Mouse (Mus musculus): ENCODE results near the gene Tbx10.

Gene Tbx10

GRCm38 (mm10) chr19:3980309-3980708 lies 12.2 kb upstream of the Tbx10 start:
- DNase-seq: peak in 1 of 2 experiments; percentile 52

- no peak for DNase-seq
These were observed 11.6 kb upstream of the Tbx10 start for GRCm38 (mm10) chr19:3980917-3981316.

GRCm38 (mm10) chr19:3983527-3984200 lies 8.9 kb upstream of the Tbx10 start:
- DNase-seq: no peak

- no peak for DNase-seq
These were observed 7.3 kb upstream of the Tbx10 start for GRCm38 (mm10) chr19:3985261-3985681.

- DNase-seq: no peak
These were observed 6.2 kb upstream of the Tbx10 start, which contains the start of gene Acy3 for GRCm38 (mm10) chr19:3986334-3986733. TSS of gene Acy3 (plus strand) at chr19:3986570.

GRCm38 (mm10) chr19:3988066-3988465 lies 4.5 kb upstream of the Tbx10 start:
- no peak for DNase-seq

- DNase-seq: no peak
These were observed 3.8 kb upstream of the Tbx10 start for GRCm38 (mm10) chr19:3988750-3989149.

GRCm38 (mm10) chr19:3990804-3991203 lies 1.7 kb upstream of the Tbx10 start:
- no peak for DNase-seq

- DNase-seq: no peak
These were observed 990 bp upstream of the Tbx10 start for GRCm38 (mm10) chr19:3991562-3991961.

- no peak for DNase-seq
These were observed 586 bp upstream of the Tbx10 start for GRCm38 (mm10) chr19:3991966-3992365.

GRCm38 (mm10) chr19:3994932-3995331 lies 2.4 kb downstream of the Tbx10 start:
- DNase-seq: no peak

GRCm38 (mm10) chr19:3995505-3995904 lies 3.0 kb downstream of the Tbx10 start:
- DNase-seq: no peak

GRCm38 (mm10) chr19:3996106-3996505 lies 3.6 kb downstream of the Tbx10 start:
- no peak for DNase-seq

GRCm38 (mm10) chr19:3996747-3997146 lies 4.2 kb downstream of the Tbx10 start:
- DNase-seq: no peak

GRCm38 (mm10) chr19:3997231-3997630 lies 4.7 kb downstream of the Tbx10 start:
- DNase-seq: no peak

- DNase-seq: no peak
These were observed 5.8 kb downstream of the Tbx10 start for GRCm38 (mm10) chr19:3998335-3998734.

- no peak for DNase-seq
These were observed 6.7 kb downstream of the Tbx10 start for GRCm38 (mm10) chr19:3999121-3999730.

GRCm38 (mm10) chr19:4000119-4000900 lies 7.8 kb downstream of the Tbx10 start, which contains the start of the genes Nudt8 and Gm49405:
TSS of gene Nudt8 (plus strand) at chr19:4000580.
TSS of gene Gm49405 (plus strand) at chr19:4000626.
- DNase-seq: peak; percentile 90 to 95

- DNase-seq: no peak
These were observed 8.5 kb downstream of the Tbx10 start for GRCm38 (mm10) chr19:4000949-4001525.

GRCm38 (mm10) chr19:4001752-4002151 lies 9.2 kb downstream of the Tbx10 start:
- no peak for DNase-seq

GRCm38 (mm10) chr19:4003112-4003511 lies 10.6 kb downstream of the Tbx10 start, which contains the start of gene Doc2g:
TSS of gene Doc2g (plus strand) at chr19:4003313.
- no peak for DNase-seq

GRCm38 (mm10) chr19:4003641-4004040 lies 11.1 kb downstream of the Tbx10 start:
- no peak for DNase-seq

- DNase-seq: no peak
These were observed 11.8 kb downstream of the Tbx10 start for GRCm38 (mm10) chr19:4004331-4004730.

Measured in thymus, adult 18-20 months (tissue).